Mouse (Mus musculus) thymus, adult 2 months (tissue): ENCODE measurements around the gene Cacna2d3. TPM values are rescaled to one million over a fixed set of nuclear protein-coding genes. Genes with fewer than 3 reads are reported as not detected.

ENCODE experiments used
- DNase-seq: peaks from one replicate; pipeline ENCODE4 v3.0.0; 2021
- H3K27ac ChIP-seq: fragments of 200-500 bp; 2 replicates; pipeline ENCODE4 v1.5.1; 2012; ENCODE audit warnings: low read length, control low read depth; ENCODE audit not compliant: control insufficient read depth, insufficient read depth
- H3K27me3 ChIP-seq: fragments of 200-500 bp; 2 replicates; pipeline ENCODE4 v1.6.1; 2012; ENCODE audit warnings: mild to moderate bottlenecking, low read length, moderate library complexity, mixed read lengths; ENCODE audit not compliant: control insufficient read depth, insufficient read depth
- H3K36me3 ChIP-seq: fragments of 200-500 bp; 2 replicates; pipeline ENCODE4 v1.6.1; 2012; ENCODE audit warnings: mild to moderate bottlenecking, low read length, moderate library complexity; ENCODE audit not compliant: control insufficient read depth, insufficient read depth
- H3K4me1 ChIP-seq: fragments of 200-500 bp; replicated peaks from 2 replicates; pipeline ENCODE4 v1.6.1; 2012; ENCODE audit warnings: low read length; ENCODE audit not compliant: control insufficient read depth, insufficient read depth
- H3K4me3 ChIP-seq: fragments of 200-500 bp; 2 replicates; pipeline ENCODE4 v1.5.1; 2012; ENCODE audit warnings: mild to moderate bottlenecking, low read length, control low read depth, moderate library complexity; ENCODE audit not compliant: control insufficient read depth, insufficient read depth
- CTCF ChIP-seq: fragments of 200-500 bp; IDR thresholded peaks from 2 replicates; pipeline ENCODE4 v1.5.1; 2012; ENCODE audit warnings: mild to moderate bottlenecking, control low read depth, low read length, moderate library complexity, borderline replicate concordance; ENCODE audit not compliant: control insufficient read depth, poor library complexity, insufficient read depth; ENCODE audit errors: extremely low read depth
- POLR2A ChIP-seq: fragments of 200-500 bp; IDR thresholded peaks from 2 replicates; pipeline ENCODE4 v1.6.1; 2012; ENCODE audit warnings: mild to moderate bottlenecking, low read length, control low read depth, moderate library complexity; ENCODE audit not compliant: control insufficient read depth, poor library complexity, insufficient read depth; ENCODE audit errors: extremely low read depth
- WGBS: fragments of 180-500 bp; shearing (Covaris S2); methylation state at CpG from one replicate; pipeline ENCODE4 v1.1.7; 2018; 5-methylcytosine and 5-hydroxymethylcytosine counted together
- polyA plus RNA-seq: library from polyadenylated mRNA; depleted of rRNA; stranded (reverse); fragments of >200 nt; gene quantifications from 2 replicates; pipeline ENCODE4 v1.2.3, GENCODE M21; 2012

The Cacna2d3 gene
- polyA plus RNA-seq, 1 experiment: 0.08 TPM

DNA sequence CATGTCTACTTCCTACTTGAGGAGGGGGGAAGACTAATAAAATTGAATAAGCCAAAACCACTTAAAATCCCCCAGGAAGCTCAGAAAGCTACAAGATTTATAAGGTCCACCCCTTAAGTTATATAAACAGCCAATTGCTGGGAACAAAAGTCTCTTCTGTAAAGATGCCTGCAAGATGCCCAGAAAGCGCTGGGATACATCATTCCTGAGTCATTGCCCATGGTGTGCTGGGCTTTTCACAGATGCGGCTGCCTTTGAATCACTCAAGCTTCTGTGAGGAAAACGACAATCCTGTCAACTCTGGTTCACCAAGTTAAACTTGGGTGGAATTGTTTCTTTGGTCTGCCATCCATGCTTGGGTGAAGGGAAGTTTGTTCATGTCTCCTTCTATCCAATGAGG lies 165.5 kb downstream of the Cacna2d3 start:
- TF ChIP-seq POLR2A (no peak), CTCF (no peak)
- no peaks in the 10 kb centered on the region for H3K36me3 ChIP-seq
- DNase-seq: no peak
- 86% methylated on average over 3 of the region's 3 CpGs for WGBS
- H3K27ac ChIP-seq: no peak overlapping the region
- H3K4me1 ChIP-seq: no peaks in the 10 kb centered on the region
- no peaks in the 10 kb centered on the region for H3K27me3 ChIP-seq
- H3K4me3 ChIP-seq: no peak overlapping the region

DNA sequence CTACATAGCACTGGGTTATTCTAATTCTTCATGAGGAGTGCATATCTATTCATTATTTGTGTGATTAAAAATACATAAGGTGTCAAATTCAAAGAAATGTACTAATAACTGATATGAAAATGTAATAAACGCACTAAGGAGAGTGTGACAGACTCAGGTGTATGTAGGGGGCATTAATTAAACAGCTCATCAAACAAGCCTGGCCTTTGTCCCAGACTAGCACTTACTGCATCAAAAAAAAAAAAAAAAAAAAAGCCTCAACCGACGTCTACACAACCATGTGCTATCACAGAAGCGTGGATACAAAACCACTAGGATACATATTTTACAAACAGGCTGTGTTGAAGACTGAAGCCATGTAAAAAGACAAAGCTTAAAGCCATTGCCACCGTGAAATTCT lies 169.2 kb downstream of the Cacna2d3 start:
- no peak overlapping the region for H3K27ac ChIP-seq
- WGBS: 91% methylated on average over 5 of the region's 5 CpGs
- no peaks in the 10 kb centered on the region for H3K36me3 ChIP-seq
- no peak for DNase-seq
- H3K4me3 ChIP-seq: no peak overlapping the region
- TF ChIP-seq CTCF: no peak
- no peak for TF ChIP-seq POLR2A
- H3K4me1 ChIP-seq: no peaks in the 10 kb centered on the region
- no peaks in the 10 kb centered on the region for H3K27me3 ChIP-seq

DNA sequence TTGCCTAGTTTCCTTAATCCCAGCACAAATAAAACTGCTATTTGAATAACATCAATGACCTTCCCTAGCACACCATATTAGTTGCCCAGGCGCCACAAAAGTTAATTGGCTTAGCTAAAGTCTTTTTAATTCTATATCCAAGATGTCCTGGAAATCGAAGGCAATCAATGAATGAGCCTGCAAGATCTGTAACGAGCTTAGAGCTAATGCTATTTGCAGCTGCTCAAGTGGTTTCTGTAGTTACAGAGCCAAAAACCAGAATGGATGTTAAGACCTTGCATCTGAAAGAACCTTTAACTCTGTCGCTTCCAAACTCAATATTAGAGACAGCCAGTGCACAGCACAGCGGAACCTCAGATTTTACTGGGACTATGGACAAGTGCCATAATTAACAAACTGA lies 173.0 kb downstream of the Cacna2d3 start:
- no peak for DNase-seq
- no peak overlapping the region for H3K27ac ChIP-seq
- H3K4me3 ChIP-seq: no peak overlapping the region
- no peak for TF ChIP-seq CTCF
- TF ChIP-seq POLR2A: no peak
- H3K4me1 ChIP-seq: no peaks in the 10 kb centered on the region
- H3K36me3 ChIP-seq: no peaks in the 10 kb centered on the region
- 88% methylated on average over 5 of the region's 5 CpGs for WGBS
- H3K27me3 ChIP-seq: no peaks in the 10 kb centered on the region

DNA sequence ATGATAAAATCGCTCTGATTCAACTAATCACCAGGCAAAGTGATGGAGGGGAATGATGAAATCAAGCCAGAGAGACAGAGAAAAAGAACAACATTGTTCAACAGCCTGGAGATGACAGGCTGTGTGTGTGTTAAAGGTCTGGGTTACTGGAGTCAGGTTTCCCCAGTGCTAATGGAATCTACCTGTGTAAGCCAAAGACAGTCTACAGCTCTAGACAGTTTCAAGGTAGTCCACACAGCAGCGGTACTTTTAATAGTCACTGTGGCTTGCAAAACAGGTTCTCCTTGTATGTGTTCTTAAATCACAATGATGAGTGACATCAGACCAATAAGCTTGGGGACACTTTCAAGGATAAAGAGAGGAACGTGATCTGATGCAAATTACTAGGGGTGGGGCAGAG lies 191.1 kb downstream of the Cacna2d3 start:
- no peak for DNase-seq
- no peak for TF ChIP-seq POLR2A
- TF ChIP-seq CTCF: no peak
- 79% methylated on average over 3 of the region's 3 CpGs for WGBS
- no peaks in the 10 kb centered on the region for H3K36me3 ChIP-seq
- H3K27ac ChIP-seq: no peak overlapping the region
- no peak overlapping the region for H3K4me3 ChIP-seq
- H3K4me1 ChIP-seq: no peaks in the 10 kb centered on the region
- no peaks in the 10 kb centered on the region for H3K27me3 ChIP-seq

DNA sequence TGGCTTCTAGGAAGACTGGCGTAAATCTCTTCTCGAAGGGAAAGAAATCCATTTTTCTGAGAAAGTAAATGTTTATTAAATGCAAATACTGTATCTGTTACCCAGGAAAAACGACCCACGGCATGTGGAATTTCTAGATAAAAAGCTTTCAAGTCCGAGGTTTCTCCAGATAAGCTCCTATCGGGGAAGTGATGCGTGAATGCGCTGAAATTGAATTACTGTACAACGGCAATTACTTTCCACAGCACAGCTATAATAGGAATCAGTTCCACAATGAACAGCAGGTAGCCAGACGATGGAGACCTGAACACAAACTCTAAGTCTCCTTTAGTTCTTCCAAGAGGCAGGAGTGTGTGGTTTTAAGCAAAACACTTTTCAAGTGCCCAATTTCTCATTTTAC lies 193.0 kb downstream of the Cacna2d3 start:
- Histone ChIP-seq H3K4me3 (no peak overlapping the region), H3K27ac (no peak overlapping the region), H3K36me3 (no peaks in the 10 kb centered on the region), H3K27me3 (no peaks in the 10 kb centered on the region), H3K4me1 (no peaks in the 10 kb centered on the region)
- 89% methylated on average over 10 of the region's 10 CpGs for WGBS
- DNase-seq: no peak
- TF ChIP-seq CTCF (no peak), POLR2A (no peak)

DNA sequence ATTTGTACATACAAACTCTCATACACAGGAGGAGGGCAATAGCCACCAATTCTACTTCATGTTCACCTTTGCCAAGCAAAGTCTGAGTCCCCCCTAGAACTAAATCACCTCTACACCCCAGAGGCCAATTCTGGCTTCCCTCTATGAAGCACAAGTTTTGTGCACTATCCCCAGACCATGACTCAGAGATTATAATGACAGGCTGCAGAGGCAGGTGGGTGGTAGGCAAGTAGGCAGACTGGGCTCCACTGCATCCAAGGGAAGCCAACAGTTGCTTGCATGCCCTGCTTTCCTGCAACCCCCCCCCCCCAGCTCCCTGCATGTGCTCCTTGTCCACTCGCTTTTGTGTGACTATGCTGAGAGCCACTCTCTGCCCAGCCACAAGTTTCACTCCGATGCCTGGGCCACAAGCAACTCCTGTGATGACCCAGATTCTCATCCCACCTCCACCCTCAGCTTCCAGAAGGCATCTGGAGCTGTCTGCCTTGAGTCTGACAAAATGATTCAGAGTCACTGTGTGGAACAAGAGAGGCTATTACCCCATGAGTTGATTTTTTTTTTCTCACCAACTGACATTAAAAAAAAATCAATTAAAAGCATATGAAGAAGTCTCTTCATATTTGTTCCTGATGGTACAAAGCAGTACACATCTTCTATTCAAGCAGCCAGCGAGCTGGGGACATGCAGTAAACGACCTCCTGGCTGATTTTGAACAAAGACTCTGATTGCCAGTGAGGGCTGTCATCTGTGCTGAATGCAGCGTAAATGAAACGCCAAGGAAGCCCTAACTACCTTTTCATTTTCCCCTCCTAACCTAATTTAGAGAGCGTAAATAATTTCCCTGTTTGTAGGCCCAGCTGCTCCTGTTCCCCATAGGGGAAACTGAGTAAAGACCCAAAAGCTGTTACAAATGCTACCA lies 201.7 kb downstream of the Cacna2d3 start:
- TF ChIP-seq POLR2A (no peak), CTCF (no peak)
- Histone ChIP-seq H3K4me1 (no peaks in the 10 kb centered on the region), H3K27me3 (no peaks in the 10 kb centered on the region), H3K27ac (no peak overlapping the region), H3K4me3 (no peak overlapping the region), H3K36me3 (no peaks in the 10 kb centered on the region)
- no peak for DNase-seq
- WGBS: 75% methylated on average over 7 of the region's 7 CpGs

DNA sequence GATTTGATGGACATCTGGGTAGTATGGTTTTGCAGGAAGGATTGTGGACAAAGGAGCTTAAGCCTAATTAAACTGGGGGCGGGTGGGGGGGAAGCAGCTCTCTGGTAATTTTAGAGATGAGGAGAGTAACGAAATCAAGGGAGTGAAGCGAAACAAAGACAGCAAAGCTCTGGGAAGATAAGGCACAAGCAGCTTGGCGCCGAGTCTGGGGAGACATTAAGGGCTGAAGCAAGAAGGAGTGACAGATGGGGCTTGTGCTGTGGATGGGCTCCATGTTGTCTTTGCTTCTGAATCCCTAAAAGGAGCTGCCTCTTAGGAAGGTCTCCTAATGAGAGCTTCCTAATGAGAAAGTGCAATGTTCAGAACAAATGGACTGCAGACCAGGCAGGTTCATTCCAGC lies 219.0 kb downstream of the Cacna2d3 start:
- TF ChIP-seq CTCF (no peak), POLR2A (no peak)
- no peak overlapping the region for H3K27ac ChIP-seq
- no peak for DNase-seq
- no peaks in the 10 kb centered on the region for H3K4me1 ChIP-seq
- no peaks in the 10 kb centered on the region for H3K27me3 ChIP-seq
- H3K4me3 ChIP-seq: no peak overlapping the region
- H3K36me3 ChIP-seq: no peaks in the 10 kb centered on the region
- WGBS: 79% methylated on average over 5 of the region's 5 CpGs
